Mouse (Mus musculus) adrenal gland, adult 18-20 months (tissue): Measurements from ENCODE around the gene Asxl2. TPM values are rescaled to one million over a fixed set of nuclear protein-coding genes. Genes with fewer than 3 reads are reported as not detected.
"Not testable (repeated sequence)": the region's sequence is repeated elsewhere in the genome, so short reads cannot be mapped to it uniquely, and the experiment has no call there.

ENCODE experiments used
- DNase-seq, 2 experiments: peaks; one replicate each; pipeline ENCODE4 v3.0.0; 2021 to 2022; ENCODE audit warnings: low spot score in 2 of 2
- total RNA-seq, 2 experiments: library from RNA; stranded (reverse); gene quantifications; 1 replicate in 1 of 2; 2 replicates in 1 of 2; pipeline ENCODE4 v1.2.3; 2021

Asxl2 gene
- total RNA-seq, 2 experiments from 2014 or later, result 24.9 to 33.6 TPM

- DNase-seq, result peak; percentile 65 to 69
These were observed 621 bp downstream of the Asxl2 start for GRCm38 (mm10) chr12:3427067-3427889.

GRCm38 (mm10) chr12:3427891-3428775 lies 1.5 kb downstream of the Asxl2 start:
- DNase-seq, result no peak

- no peak for DNase-seq
These were observed 3.2 kb downstream of the Asxl2 start for GRCm38 (mm10) chr12:3429681-3430442.

- DNase-seq, result no peak
These were observed 3.7 kb downstream of the Asxl2 start for GRCm38 (mm10) chr12:3430443-3430753.

DNA sequence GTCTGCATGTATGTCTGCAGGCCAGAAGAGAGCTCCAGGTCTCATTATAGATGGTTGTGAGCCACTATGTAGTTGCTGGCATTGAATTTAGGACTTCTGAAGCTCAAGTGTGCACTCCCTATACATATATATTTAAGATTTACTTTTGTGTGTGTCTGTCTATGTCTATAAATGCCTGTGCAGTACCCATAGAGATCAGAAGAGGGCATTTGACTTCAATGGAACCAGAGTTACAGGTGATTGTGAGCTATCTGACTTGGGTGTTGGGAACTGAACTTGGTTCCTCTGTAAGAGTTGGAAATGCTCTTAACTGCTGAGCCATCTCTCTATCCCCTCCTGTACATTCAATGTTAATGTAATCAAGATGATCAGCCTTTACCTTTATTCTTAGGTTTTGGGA lies 4.3 kb downstream of the Asxl2 start:
- DNase-seq, result no peak

DNA sequence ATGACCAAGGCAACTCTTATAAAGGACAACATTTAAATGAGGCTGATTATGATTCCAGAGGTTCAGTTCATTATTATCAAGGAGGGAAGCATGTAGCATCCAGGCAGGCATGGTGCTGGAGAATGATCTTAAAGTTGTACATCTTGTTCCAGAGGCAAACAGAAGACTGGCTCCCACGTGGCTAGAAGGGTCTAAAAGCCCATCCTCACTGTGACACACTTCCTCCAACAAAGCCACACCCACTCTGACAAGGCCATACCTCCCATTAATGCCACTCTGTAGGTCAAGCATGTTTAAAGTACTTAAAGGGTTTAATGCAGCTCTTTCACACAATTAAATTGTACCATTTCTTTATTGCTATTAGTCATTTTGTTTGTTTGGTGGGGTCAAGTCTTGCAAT lies 7.1 kb downstream of the Asxl2 start:
- DNase-seq, result no peak

GRCm38 (mm10) chr12:3436446-3436845 lies 9.8 kb downstream of the Asxl2 start:
- DNase-seq, result no peak

GRCm38 (mm10) chr12:3437815-3438214 lies 11.2 kb downstream of the Asxl2 start:
- no peak for DNase-seq

DNA sequence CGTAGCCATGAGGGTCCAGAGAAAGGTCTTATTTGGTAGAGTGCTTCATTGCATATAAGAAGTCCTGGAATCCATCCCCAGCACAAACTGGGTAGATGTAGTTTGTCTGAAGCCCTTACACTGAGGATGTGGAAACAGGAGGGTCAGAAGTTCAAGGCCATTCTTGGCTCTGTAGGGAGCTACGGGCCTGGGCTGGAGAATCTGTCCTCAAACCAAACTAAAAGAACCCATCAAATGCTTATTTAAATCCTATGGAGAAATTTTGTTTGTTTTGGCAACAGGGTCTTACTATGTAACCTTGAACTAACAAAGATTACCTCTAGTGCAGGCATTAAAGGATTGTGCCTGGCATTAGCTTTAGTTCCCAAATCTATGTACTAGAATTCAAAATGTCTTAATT lies 14.3 kb downstream of the Asxl2 start:
- no peak for DNase-seq

GRCm38 (mm10) chr12:3441361-3441760 lies 14.7 kb downstream of the Asxl2 start:
- DNase-seq, result no peak

- no peak for DNase-seq
These were observed 26.9 kb downstream of the Asxl2 start for GRCm38 (mm10) chr12:3453554-3453953.

DNA sequence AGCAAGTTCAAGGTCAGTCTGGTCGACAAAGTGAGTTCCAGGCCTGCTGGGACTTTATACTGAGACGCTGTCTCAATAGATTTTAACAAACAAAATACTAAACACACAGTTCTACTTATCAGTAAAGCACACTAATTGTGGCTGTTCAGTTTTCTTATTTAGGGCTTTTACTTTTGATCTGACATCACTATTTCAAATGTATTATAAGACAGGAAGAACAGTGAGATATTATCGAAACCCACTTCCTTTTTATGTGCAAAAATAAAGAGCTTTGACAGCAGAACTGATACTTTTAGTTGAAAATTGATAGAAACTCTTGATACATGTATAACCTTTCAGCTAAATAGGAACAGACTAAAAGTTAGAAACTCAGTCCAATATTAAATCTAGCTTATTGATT lies 36.4 kb downstream of the Asxl2 start:
- no peak for DNase-seq

DNA sequence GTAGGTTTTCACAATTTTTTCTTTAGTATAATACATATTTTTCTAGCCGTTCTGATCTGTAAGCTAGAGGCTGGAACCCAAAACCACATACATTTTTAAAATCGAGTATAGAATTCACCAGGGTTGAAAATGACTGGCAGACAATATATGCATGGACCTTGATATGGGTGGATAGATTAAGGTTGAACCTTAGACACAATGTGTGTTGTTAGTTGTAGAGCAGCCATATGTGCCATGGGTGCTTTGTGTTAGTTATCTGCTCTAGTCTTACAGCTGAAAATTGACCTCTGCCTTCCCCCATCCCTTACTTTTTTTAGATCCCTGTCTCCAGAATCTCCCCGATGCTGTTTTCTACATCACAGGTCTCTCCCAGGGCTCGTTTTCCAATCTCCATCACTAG lies 73.0 kb downstream of the Asxl2 start:
- no peak for DNase-seq

DNA sequence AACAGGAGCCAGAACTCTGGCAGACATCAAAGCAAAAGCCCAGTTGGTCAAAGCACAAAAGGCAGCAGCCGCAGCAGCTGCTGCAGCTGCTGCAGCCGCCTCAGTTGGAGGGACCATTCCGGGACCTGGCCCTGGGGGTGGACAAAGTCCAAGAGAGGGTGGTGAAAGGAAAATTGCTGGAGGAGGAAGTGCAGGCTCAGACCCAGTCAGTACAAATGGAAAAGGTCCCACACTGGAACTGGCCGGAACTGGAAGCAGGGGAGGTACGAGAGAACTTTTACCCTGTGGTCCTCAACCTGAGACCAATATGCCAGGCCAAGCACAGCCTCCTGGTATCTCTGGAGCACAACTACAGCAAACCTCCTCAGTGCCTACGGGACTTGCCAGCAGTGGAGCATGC lies 73.4 kb downstream of the Asxl2 start:
- no peak for DNase-seq

DNA sequence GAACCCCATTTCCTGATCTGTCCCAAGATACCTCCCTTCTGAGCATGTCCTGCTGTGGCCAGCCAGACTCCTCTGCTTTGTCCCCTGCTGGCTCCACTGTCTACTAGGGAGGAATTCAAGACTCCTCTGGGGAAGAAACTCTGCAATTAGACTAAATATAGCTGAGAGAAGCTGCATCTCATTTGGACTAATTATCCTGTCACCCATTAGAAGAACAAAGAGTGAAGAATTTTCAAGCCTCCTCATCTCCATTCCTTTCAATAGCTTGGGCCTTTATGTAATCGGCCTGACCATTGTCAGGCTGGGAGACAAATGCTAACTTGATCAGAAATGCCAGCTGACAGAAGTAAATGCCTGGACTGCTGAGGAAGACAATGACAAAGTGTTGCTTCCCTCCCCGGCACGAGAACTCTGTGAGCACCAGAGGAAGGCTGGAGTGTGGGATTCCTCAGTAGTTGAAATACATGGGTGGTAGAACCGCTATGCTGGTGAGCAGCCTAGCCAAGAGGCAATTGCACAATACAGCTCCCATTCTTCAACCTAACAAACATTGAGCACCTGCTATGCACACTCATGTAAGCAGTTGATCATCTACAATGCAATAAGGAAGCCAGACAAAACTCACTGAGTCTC lies 92.1 kb downstream of the Asxl2 start:
- no peak for DNase-seq

DNA sequence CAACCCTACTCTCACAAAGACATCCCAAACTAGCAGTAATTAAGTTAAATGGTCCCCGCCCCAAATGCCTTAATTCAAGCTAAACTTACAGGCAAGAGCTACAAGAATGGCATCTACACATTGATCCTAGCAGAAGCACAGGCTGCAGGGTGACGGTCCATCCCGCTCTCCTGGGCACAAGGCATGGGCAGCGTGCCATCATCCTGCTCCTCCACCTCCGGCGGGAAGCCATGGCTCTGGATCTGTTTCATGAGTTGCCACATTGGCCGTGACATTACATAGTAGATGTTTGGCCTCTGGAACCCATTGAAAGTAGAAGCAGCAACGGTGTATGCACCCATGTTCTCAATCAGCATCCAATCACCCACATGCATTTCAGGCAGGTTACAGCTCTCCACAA lies 95.1 kb downstream of the Asxl2 start:
- DNase-seq, result not testable (repeated sequence)

DNA sequence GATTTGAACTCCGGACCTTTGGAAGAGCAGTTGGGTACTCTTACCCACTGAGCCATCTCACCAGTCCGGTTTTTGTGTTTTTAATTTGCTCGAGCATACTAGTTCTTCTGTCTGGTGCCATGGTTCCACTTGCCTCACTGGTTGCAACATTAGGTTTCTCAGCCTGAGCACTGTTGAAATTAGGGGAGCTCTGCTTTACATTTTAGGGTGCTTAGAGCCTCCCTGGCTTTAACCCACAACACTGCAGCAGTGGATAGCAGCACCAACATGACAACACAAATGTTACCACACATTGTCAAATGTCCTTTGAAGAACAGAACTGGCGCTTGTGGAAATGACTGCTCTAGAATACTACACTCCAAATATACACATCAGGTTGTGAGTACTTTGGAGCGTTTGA lies 98.9 kb downstream of the Asxl2 start:
- no peak for DNase-seq

GRCm38 (mm10) chr12:3535446-3535845 lies 108.8 kb downstream of the Asxl2 start:
- not testable (repeated sequence) for DNase-seq

DNA sequence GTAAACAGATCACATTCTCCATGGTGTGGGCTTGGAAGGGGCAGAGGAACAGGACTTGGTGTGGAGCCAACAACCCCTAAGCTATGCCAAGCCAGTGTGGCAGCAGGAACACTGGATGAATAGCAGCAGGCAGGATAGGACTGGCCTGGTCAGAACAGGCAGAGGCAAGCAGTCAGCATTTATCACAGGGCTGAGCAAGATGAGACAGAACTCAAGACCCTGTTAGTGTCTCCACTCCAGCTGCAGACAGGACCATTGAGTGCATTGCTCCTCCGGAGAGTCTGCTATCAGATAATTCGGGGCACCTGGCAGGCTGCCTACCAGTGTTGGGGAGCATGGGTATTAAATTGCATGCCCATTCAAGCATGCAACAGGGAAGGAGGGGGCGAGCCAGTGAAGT lies 111.0 kb downstream of the Asxl2 start:
- DNase-seq, result no peak

DNA sequence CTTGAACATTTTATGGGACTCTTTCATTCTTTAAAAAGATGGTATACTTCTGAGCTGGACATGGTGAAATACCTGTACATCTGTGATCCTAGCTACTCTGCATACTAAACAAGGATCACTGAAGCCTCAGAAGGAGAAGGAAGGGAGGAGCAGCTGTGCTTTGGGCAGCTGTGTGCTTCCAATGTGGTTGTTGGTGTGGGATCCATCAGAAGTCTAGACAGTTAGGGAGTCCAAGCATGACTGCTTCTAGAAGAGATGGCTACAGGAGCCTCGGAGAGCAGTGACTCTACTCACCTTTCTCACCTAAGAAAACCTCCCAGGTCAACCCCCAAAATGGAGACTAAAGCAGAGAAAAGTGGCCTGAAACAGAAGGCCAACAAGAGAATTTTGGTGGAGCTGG lies 111.4 kb downstream of the Asxl2 start:
- no peak for DNase-seq

- DNase-seq, result no peak
These were observed 112.9 kb downstream of the Asxl2 start for GRCm38 (mm10) chr12:3539605-3540004.
